Mouse (Mus musculus) T-helper 17 cell (primary cell): ENCODE results near the gene Ms4a15.

ENCODE experiments used
- in situ Hi-C, 2 experiments: fragments of 300-600 bp; cut with MboI, MseI; formaldehyde crosslinking; loops; 1 replicate in 1 of 2; 2 replicates in 1 of 2; pipeline ENCODE4 v1.15.1; 2025; ENCODE audit warnings: high pct_unique_total_duplicates in 2 of 2

Gene Ms4a15

GRCm38 (mm10) chr19:10993150-10993549 lies at the start of gene Ms4a15:
Ms4a15 (minus strand) TSS chr19:10993250.
- in situ Hi-C loops = no loop called here

DNA sequence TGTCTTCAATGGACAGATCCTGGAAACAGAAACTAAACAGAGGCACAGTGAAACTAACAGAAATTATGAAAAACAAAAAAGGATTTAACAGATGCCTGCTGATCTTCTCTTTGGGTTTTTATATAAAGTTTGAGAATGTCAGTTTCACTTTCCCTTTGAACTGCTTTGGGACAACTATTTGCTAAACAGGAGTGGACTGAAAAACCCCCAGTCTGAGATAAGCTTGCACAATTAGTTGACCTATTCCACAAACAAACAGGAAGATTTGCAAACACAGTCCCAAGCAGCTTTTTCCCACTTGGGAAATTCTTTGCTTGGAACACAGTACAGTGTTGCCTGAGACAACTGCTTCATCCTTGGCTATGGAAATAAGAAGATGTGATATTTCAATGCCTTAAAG lies 44.5 kb upstream of the Ms4a15 start:
- in situ Hi-C loops = no loop called here

DNA sequence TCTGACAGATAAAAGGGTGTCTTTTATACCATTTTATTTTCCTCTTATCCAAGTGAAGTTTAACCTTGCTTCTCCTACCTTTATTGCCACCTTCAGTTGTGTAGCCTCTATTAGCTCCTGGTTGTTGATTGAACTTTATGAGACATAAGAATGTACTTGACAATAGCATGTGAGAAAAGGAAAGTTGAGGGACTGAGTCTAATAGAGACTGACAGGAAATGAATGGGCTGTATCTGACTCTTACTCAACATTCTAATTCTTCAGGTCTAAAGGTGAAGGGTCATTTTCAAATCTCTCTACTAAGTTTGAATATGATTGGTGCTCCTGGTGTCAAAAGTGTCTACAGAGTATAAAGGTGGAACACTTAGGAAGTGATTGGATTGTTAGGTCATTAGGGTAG lies 29.3 kb upstream of the Ms4a15 start:
- in situ Hi-C loops = no loop called here

DNA sequence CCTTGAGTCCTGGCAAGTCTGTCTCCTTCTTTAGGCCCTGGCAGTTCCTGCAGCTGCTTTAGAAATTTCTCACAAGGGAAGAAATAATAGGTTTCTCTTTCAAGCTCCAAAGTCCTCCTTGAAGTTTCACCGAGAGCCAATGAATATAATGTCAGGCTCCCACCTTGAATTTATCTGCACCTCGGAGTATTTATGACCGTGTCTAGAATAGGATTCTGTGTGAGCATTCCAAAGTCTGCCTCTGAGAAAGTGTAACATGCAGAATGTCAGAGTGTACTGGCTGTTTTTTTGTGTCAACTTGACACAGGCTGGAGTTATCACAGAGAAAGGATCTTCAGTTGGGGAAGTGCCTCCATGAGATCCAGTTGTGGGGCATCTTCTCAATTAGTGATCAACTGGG lies 24.8 kb upstream of the Ms4a15 start, which contains the start of gene Ms4a18:
Gene Ms4a18, minus strand, starts transcription at position 141 of the 400 bp plus-strand sequence.
- in situ Hi-C loops = no loop called here

DNA sequence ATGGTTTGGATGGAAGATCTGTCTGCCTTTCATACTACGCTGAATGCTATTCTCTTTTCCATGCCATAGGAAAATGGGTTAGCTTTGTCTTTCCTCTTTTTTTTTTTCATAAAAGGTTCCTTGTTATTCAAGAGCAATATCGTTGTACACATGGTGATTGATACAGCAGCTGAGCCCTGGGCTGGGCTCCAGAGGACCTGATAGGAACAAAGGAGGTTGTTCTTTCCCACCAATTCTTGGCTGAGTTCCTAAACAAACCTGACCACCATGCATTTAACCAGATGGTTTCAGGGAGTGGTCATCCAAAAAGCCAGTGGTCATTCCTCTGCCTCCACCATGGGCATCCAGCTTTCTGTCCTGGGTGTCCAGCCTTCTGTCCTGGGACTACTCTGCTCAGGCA lies 24.2 kb upstream of the Ms4a15 start:
- in situ Hi-C loops = no loop called here

- in situ Hi-C loops = no loop called here
Measured at GRCm38 (mm10) chr19:11015998-11016397, 22.9 kb upstream of the Ms4a15 start.

GRCm38 (mm10) chr19:11015468-11015867 lies 22.4 kb upstream of the Ms4a15 start:
- in situ Hi-C loops = no loop called here

DNA sequence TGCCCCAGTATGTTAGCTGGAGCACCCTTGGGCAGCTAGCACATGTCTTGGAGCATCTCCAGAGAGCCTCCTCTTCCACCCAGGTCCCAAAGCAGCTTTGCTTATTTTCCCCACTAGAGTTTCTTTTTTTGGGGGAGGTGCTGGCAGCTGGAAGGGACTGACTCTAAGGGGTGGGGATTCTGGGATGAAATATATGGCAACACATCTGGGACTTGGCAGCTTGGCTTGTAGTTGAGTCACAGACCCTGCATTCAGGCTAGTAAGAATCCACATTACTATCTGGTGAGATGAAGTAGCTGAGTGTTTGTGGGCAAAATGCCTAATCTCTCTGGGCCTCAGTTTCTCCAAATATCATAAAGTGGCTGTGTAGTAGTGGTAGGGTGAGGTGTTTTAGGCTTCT lies 1.1 kb downstream of the Ms4a15 start:
- in situ Hi-C loops = no loop called here

DNA sequence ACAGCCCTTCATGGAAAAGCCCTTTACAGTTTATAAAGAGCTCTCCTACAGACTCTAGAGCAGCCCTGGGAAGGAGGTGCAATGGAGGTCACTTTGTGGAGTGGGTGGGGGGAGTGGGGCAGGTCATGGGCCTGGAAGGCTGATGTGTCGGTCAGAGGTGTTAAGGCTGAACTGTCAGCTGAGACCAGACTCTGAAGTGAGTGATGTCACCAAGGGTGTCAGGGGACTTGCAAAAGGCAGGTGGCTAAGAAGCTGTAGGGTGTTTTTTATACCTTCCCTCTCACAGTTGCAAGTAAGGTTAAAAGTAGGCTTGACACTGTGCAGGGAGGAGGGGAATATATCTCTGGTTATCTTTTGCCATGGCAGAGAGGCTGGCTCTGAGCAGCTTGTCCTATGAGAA lies 2.3 kb downstream of the Ms4a15 start:
- in situ Hi-C loops = no loop called here

GRCm38 (mm10) chr19:10988563-10988962 lies 4.5 kb downstream of the Ms4a15 start:
- in situ Hi-C loops = no loop called here

DNA sequence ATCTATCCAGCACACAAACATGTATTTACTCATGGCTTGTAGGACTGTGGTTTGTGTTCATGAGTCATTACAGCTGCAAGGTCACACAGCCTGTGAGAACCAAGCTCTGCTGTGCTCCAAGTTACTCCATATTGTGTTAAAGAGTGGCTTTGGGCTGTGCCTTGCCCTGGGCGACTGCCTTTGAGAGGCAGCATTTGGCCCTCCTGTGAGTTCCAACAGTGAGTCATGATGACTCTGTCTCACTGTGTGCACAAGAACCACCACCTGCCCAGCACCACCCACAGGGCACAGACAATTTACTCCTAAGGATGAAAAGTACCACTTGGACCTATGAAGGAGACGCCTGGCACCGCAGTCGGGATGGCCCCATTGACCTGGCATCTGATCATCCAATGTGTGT lies 7.2 kb downstream of the Ms4a15 start:
- in situ Hi-C loops = no loop called here

DNA sequence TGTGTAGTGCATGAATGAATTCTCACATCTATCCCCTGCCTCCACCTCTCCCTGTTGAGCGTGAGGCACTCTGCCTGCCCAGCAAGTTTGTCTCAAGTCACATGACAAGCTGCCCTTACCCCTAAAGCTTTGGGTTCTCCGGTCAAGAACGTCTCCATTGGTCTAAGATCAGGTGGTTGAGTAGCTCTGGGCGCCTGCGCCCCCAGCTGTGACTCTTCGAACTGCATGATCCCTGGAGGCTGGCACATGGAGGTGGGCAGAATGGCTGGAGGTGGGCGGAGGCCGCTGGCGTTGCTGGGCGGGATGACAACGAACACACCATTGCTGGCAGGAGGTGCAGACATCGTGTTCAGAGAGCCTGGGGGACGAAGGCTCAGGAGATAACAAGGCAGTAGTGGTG lies 8.5 kb downstream of the Ms4a15 start:
- in situ Hi-C loops = no loop called here

DNA sequence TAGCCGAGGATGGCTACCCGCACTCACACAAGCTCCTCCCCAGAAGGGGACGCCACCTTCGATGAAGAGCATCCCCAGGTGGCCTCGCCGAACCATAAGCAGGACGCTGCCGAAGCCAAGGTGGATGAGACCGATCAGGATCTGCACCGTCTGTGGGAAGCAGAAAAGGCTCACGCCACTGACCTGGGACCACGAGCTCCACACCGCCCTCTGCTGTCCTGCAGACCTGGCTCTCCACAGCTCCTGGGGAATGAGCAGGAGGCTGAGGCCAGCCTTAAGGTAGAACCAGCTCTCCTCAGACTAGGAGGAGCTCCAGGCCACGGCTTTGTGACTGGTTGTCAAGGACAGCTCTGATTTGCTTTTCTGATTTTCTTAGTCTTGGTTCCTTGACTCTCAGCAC lies 9.9 kb downstream of the Ms4a15 start:
- in situ Hi-C loops = no loop called here

DNA sequence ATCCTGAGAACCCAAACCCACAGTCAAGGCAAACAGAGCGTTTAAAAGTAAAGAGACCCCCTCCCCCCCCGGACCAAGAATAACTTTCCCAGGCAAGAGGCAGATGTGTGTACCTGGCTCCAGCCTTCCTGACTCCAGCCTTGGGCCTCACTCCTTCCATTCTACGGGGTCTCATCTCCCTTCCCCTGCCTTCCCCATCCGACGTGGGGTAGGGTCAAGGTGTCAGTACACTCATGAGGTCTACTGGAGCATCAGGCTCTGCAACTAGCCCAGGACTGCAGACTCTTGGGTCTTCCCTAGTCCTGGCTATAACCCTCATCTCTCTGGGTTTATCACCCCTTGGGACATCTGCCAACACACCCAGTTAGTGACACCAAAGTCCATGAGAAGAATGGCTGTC lies 12.8 kb downstream of the Ms4a15 start:
- in situ Hi-C loops = no loop called here

- in situ Hi-C loops = no loop called here
Measured at GRCm38 (mm10) chr19:10979184-10980168, 13.6 kb downstream of the Ms4a15 start.

DNA sequence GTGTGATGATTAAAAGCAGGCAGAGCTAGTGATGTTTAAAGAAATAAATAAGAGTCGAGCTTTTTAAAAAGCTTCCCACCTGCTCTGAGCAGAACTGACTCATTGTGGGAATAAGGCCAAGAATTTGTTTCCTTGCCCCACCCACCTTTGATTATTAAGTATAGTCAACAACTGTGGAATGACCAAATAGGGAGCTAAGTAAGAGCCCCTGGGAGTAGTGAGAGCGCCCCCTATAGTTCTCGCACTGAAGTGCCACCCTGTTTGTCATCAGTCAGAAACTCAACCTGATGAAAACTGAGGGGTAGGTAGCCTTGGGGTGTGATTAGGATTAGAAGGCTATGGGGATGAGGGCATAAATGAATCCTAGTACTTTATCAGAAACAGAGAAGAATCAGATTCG lies 16.7 kb downstream of the Ms4a15 start:
- in situ Hi-C loops = no loop called here

GRCm38 (mm10) chr19:10975187-10975586 lies 17.9 kb downstream of the Ms4a15 start:
- in situ Hi-C loops = no loop called here

DNA sequence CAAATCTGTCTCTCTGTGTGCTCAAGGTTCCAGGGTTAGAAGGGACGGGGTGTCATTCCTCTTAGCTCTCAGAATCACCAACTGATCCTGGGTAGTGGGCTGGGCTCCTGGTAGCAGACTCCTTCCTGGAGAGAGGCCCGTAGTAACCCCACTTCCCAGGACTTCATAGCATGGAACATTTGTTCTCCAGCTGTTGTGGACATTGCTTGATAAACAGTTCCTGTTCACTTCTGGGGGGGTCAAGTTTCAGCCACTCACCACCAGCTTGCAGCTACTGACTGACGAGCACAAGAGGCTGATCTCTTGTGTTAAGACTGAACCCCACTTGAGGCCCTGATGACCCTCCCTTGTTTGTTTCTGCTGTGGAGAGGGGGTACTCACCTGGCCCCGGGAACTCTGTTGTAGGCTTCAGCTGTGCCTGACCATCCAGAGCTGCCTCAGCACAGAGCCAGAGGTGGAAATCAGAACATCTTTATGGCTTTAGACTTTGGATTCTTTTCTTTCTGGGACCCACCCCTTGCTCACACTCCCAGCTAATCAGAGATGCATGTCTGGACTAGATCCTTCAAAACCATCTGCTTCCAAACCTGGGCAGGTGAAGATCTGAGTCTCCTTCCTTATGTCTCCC lies 18.7 kb downstream of the Ms4a15 start, which contains the start of gene Ms4a10:
Gene Ms4a10, minus strand, starts transcription at position 433 of the 628 bp plus-strand sequence.
- in situ Hi-C loops = no loop called here

- in situ Hi-C loops = no loop called here
Measured at GRCm38 (mm10) chr19:10973187-10973586, 19.9 kb downstream of the Ms4a15 start.

DNA sequence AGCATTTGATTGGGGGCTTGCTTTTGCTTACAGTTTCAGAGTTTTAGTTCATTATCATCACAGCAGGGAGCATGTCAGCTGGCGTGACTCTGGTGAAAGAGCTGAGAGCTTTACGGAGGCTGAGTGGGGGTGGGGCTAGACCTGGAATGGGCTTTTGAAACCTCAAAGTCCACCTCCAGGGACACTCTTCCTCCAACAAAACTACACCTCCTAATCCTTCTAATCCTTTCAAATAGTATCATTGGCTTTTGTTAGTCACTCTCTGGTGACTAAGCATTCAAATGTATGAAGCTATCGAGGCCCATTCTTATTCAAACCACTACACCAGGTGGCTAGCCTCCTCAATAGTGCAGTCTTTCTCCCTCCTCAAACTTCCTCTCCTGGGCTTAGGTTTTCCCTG lies 20.4 kb downstream of the Ms4a15 start:
- in situ Hi-C loops = no loop called here

GRCm38 (mm10) chr19:10970457-10970856 lies 22.6 kb downstream of the Ms4a15 start:
- in situ Hi-C loops = no loop called here

DNA sequence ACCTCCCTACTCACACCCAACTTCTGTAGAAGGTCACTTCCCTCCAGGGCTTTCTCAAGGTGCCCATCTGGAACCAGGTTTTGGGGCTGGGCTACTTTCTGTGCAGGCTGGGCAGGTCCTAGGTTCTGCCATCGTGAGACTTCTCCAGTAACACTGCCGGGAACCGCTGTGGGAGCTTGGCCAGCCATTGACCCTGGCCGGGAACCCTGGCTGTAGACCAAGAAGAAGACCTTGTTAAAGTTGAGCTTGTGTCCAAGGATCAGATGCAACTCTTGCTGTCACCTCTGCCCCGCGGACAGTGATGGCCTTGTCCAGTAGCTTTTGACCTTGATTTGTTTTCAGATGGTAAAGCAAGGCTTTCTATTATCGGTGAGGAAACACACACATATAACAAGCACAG lies 24.5 kb downstream of the Ms4a15 start:
- in situ Hi-C loops = no loop called here

GRCm38 (mm10) chr19:10965721-10966120 lies 27.3 kb downstream of the Ms4a15 start:
- in situ Hi-C loops = no loop called here
